Mouse (Mus musculus) lung, adult 18-20 months (tissue): Measurements from ENCODE around the gene Mtif3.
A peak's percentile ranks its signal among the peaks of the same experiment; 100 is the strongest.
"Not testable (repeated sequence)": the region's sequence is repeated elsewhere in the genome, so short reads cannot be mapped to it uniquely, and the experiment has no call there.

ENCODE experiments used
- DNase-seq, 2 experiments: peaks; one replicate each; pipeline ENCODE4 v3.0.0; 2022; ENCODE audit warnings: mixed read lengths in 2 of 2

Mtif3 gene

GRCm38 (mm10) chr5:146948508-146949088 is 15.0 kb downstream of the Mtif3 start, which contains the start of gene Gtf3a:
Gtf3a (plus strand) TSS chr5:146948657.
- DNase-seq: peak; percentile 76 to 79

GRCm38 (mm10) chr5:146948041-146948507 is 15.5 kb downstream of the Mtif3 start:
- no peak for DNase-seq

GRCm38 (mm10) chr5:146947497-146947896 is 16.1 kb downstream of the Mtif3 start:
- no peak for DNase-seq

- DNase-seq: peak; percentile 23 to 30
Observed at GRCm38 (mm10) chr5:146946682-146947081, 16.9 kb downstream of the Mtif3 start.

- no peak for DNase-seq
Observed at GRCm38 (mm10) chr5:146944568-146944967, 19.0 kb downstream of the Mtif3 start.

GRCm38 (mm10) chr5:146942965-146943364 is 20.6 kb downstream of the Mtif3 start:
- no peak for DNase-seq

- not testable (repeated sequence) for DNase-seq
Observed at GRCm38 (mm10) chr5:146941939-146942338, 21.7 kb downstream of the Mtif3 start.

GRCm38 (mm10) chr5:146940219-146940618 is 23.4 kb downstream of the Mtif3 start:
- DNase-seq: no peak

GRCm38 (mm10) chr5:146939109-146939796 is 24.3 kb downstream of the Mtif3 start:
- no peak for DNase-seq

- no peak for DNase-seq
Observed at GRCm38 (mm10) chr5:146937541-146938503, 25.8 kb downstream of the Mtif3 start.

- DNase-seq: no peak
Observed at GRCm38 (mm10) chr5:146933466-146933865, 30.1 kb downstream of the Mtif3 start.

GRCm38 (mm10) chr5:146931904-146932553 is 31.6 kb downstream of the Mtif3 start:
- no peak for DNase-seq

- no peak for DNase-seq
Observed at GRCm38 (mm10) chr5:146931422-146931821, 32.2 kb downstream of the Mtif3 start.

- DNase-seq: no peak
Observed at GRCm38 (mm10) chr5:146926673-146927072, 36.9 kb downstream of the Mtif3 start.

GRCm38 (mm10) chr5:146923547-146923946 is 40.1 kb downstream of the Mtif3 start:
- no peak for DNase-seq

- DNase-seq: no peak
Observed at GRCm38 (mm10) chr5:146921224-146921623, 42.4 kb downstream of the Mtif3 start.

GRCm38 (mm10) chr5:146920314-146921161 is 43.1 kb downstream of the Mtif3 start:
- no peak for DNase-seq

- DNase-seq: no peak
Observed at GRCm38 (mm10) chr5:146919874-146920273, 43.7 kb downstream of the Mtif3 start.

- not testable (repeated sequence) for DNase-seq
Observed at GRCm38 (mm10) chr5:146917357-146917756, 46.2 kb downstream of the Mtif3 start.

GRCm38 (mm10) chr5:146916806-146917205 is 46.8 kb downstream of the Mtif3 start:
- DNase-seq: no peak

GRCm38 (mm10) chr5:146916273-146916672 is 47.3 kb downstream of the Mtif3 start:
- no peak for DNase-seq
